Mouse (Mus musculus) kidney, postnatal 10 days (tissue): Measurements from ENCODE around the gene Hs3st3a1.

ENCODE experiments used
- DNase-seq: peaks from one replicate; pipeline ENCODE4 v3.0.0; 2021; ENCODE audit warnings: mixed read lengths

Hs3st3a1 gene

GRCm38 (mm10) chr11:64489587-64490433, 54.7 kb downstream of the Hs3st3a1 start:
- no peak for DNase-seq

- DNase-seq, result no peak
These were observed 59.3 kb downstream of the Hs3st3a1 start for GRCm38 (mm10) chr11:64494448-64494847.

DNA sequence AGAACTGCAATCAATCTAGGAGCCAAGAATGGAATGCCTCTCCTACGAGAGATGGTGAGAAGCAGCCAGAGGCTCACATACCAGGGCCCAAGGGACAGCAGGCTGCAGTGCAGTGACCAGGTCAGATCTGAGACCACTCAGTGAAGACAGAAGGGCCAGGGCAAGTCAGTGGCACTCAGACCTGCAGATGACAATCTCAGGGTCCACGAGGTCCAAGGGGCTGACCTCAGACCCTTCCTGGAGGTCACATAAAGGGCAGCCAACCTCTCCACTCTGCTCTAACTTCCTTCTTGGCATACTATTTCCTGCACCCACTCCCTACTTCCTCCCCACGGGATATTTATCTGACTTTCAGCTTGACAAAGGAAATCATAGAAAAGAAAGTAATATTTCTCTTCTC, 60.8 kb downstream of the Hs3st3a1 start:
- no peak for DNase-seq

DNA sequence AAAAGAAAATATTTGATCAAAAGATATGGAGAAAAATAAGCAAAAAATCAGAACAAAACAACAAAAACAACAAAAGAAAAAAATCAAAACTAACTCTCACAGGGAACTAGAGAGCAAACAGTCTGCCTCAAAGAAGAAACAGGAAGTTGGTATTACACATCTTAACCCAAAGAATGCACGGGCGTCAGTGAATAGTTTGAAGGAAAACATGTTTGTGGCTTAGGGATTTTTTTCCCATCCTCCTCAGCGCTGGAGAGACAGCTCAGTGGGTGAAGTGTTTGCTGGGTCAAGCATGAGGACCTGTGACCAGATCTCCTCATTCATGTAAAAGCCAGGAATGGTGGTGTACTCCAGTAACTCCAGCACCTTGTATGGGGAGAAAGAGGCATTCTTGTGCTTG, 61.5 kb downstream of the Hs3st3a1 start:
- no peak for DNase-seq

GRCm38 (mm10) chr11:64500536-64501112, 65.5 kb downstream of the Hs3st3a1 start:
- DNase-seq, result no peak

- DNase-seq, result no peak
These were observed 67.9 kb downstream of the Hs3st3a1 start for GRCm38 (mm10) chr11:64503040-64503439.

DNA sequence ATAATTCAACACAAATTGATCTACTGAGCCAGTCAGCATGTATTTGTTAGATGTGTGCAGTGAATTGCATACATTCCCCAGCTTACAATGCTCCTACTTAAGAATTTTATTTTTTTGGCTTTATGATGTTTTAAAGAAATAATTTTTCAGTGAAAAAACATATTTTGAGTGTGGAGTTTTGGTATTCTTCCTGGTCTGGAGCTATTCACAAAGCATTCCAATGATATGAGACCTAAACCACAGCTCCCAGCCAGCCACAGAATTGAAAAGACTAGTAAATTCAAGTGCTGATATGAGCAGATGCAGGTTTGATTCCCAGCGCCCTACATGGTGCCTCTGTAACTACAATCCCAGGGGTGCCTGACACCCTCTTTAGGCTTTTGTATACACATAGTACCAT, 70.8 kb downstream of the Hs3st3a1 start:
- DNase-seq, result no peak

DNA sequence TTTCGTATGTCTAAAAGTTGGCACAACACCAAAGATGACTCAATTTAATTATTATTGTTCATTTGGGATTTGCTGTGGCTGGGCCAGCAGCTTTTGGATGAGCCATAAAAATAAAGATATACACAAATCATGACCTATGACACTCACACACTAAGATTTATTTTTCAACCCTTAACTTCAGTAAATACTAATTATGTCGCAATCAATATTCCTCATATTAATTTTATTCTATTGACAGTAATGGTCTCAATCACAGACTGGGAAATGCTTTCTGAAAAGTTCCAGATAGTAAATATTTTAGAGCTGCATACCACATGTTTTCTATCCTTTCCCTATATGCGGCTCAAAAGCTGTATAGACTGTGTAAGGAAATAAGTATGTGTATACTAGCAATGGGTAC, 71.9 kb downstream of the Hs3st3a1 start:
- no peak for DNase-seq

DNA sequence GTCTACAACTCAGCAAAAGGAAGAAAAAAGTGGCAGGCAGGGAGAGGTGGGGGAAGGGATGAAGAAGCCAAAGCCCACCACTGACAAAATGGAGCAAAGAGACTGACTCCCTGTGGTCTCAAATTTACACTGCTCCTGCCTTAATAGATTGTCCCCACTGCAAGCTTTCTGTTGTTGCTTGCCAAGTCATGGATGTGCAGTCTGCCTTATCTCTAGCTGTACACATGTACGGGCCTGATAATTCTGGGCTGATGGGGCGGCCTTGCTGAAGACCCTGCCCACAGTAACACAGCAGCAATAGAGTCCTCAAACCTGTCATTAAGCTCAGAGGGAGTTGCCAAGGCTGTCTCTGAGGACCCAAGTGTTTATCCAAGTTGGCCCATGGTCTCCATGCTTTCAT, 74.0 kb downstream of the Hs3st3a1 start:
- no peak for DNase-seq

GRCm38 (mm10) chr11:64512301-64512700, 77.2 kb downstream of the Hs3st3a1 start:
- DNase-seq, result no peak

- DNase-seq, result no peak
These were observed 78.3 kb downstream of the Hs3st3a1 start for GRCm38 (mm10) chr11:64513419-64513818.

DNA sequence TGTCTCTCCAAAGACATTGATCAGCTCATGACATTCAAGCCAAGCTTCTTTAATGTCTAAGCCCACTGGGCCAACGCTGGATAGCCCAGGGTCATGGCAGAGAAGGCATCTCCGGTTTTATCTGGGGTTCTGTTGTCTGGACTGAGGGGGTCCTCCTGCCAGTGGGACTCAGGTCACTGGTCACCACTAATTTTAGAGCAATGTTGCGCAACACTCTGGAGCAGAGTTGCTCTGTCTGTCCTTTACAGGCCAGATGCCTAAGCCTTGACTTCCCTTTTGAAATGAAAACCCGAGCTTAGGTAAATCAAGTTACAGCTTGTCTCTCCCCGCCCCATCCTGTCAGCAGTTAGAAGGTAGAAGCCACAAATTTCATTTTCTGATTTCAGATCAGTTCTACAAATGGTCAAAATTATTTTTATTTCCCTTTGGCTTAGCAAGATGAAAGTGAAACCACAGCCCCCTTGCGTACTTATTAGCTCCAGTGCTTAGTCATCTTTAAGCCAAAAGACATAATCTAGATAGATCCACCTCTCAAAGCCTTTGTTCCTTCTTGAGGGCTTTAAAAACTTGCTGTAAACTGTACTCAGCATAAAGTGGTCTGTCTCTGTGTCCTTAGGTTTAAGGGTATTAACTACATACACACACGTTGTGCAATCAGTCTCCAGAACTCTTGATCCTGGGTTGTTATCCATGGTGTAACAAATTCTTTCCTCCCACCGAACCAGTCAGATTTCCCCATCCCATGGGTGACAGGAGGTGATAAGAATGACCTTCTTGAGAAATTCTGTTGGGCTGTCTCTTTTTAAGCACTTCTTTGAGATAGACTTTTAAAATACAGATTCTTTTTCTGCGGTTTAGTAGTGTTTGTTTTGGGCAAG, 81.8 kb downstream of the Hs3st3a1 start:
- DNase-seq, result no peak

DNA sequence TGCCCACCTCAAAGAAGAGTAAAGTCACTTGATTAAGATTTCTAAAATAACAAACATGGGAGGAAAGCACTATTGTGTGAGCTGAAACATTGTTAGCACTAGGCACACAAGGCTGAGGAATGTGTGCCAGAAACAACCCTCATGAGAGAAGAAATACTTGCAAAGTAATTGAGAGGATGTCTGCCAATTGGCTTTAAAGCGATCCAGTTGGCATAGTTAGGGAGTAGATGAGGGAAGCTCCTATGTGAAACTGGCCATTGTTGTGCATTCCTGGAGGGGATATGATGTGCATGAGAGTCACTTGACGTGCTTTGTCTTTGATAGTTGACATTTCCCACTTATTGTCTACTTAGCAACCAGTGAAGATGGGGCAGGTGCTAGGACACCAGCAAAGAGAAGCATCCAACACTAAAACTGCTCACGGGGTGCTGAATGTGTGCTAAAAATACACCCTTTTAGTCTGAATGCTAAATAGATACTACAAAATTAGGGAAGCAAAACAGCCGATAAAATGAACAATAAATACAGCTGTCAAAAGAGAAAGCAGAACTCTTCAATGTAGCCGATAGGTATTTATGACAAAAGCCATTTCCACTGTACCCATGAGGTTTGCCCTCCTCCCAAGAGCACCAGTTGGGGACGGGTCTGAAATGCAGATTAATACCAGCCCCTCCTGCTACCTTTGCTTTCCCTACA, 83.2 kb downstream of the Hs3st3a1 start:
- DNase-seq, result no peak

GRCm38 (mm10) chr11:64523993-64524570, 89.0 kb downstream of the Hs3st3a1 start:
- no peak for DNase-seq

GRCm38 (mm10) chr11:64537230-64537629, 102.1 kb downstream of the Hs3st3a1 start:
- DNase-seq, result no peak

DNA sequence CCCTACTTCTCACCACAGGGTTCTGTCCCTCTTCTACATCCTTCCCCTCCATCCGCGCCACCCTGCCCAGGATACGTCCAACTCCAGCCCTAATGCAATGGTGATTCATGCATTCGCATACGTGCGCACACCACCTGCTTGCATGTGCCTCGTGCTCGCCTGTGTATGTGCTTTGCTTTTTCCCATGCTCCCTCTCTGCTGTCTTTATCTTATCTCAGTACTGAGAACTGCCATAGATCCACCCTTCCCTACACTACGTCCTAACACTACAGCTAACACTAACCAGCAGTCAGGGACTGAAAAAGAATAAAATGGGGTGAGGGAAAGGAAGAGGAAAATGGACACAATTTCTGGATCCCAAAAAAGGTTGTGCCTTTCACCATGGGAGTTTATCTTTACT, 106.7 kb downstream of the Hs3st3a1 start:
- DNase-seq, result no peak

DNA sequence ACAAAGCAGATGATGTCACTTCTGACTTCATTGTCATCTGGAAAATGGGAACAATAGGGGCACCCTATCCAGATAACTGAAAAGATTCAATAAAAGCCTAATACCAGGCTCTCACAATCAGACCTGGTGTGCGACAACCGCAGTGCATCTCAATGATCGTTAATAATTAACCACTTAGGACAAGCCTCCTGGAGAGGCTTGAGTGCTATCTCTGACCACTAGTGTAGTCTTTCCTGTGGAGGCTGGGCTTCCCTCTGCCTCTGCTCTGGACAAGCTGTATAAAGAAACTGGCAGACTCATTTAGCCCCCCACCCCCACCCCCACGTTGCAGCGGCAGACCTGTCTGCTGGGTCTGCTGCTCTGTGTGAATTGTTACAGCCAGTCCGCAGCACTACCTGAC, 107.2 kb downstream of the Hs3st3a1 start:
- no peak for DNase-seq

DNA sequence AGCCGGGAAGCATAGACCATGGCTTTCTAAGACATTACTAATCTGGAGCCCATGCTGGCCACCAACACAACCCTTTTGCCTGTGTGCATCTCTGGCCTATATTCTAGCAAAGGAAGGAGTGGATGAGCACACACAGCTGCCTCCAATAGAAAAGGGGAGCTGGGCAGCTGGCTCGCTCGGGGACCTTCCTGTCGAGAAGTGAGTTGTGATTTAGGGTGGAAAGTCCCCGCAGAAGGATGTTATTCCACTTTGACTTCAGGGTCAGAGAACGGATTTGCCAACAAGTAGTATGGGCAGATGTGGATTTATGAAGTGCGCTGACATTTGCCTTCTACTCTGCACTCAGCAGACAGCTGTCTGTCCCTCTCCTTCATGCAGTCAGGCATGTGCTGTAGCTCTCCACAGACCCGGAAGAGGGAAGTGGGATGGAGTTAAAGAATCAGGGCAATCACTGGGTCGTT, 108.1 kb downstream of the Hs3st3a1 start:
- no peak for DNase-seq

DNA sequence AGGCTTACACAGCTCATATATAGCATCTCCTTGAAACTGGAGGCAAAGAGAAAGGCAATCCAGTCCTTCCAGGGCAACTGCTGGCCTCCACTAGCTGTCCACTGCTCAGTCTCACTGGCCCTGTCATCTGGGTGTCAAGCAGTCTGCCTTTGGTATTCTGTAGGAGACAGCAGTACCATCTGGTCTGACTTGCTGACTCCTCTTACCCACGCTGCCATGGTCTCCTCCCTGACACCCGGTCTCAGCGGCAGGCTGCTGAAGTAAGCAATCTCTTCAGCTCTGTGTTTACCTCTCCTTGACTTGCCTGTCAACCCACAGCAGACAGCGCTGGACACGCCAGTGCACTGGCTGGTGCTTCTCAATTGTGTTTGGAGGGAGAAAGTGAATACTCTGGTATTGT, 109.1 kb downstream of the Hs3st3a1 start:
- DNase-seq, result no peak

- no peak for DNase-seq
These were observed 114.2 kb downstream of the Hs3st3a1 start for GRCm38 (mm10) chr11:64549380-64549779.

DNA sequence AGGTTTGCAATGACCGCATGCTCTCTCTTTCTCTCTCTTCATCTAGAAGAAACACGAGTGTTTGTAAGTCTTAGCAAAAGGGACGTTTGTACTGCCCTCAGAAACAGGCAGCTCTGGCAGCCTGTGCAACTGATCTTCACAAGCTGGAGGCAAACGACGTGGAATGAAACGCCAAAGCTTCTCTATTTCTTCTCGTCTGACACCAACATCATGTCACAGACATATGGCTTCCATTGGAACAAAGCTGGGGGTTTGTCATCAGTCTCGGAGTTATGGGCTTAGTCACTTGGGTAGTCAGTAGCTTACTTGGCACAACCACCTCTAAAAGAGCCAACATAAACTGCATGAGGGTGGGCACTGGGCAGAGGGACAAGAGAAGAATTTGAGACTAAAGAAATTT, 114.8 kb downstream of the Hs3st3a1 start:
- no peak for DNase-seq

DNA sequence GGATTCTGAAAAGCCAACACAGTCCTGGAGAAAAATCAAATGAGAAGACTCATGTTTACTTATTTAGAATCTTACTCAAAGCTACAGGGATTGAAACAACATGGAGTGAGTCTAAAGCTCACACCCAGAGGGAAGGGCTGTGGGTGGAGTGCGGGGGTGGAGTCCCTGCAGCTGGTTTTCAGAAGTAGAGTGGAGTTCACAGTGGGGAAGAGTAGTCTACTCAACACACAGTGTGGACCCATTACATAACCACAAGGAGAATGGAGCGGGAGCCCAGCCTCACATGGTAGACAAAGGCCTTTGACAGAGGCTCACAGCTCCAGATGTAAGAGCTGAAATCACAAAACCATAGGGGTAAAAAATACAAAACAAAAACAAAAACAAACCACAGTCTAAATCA, 123.2 kb downstream of the Hs3st3a1 start:
- no peak for DNase-seq

GRCm38 (mm10) chr11:64559388-64559787, 124.3 kb downstream of the Hs3st3a1 start:
- DNase-seq, result no peak
